Mouse (Mus musculus): ENCODE measurements at regions not wholly inside any gene's neighbourhood (a gene's known extent, or its start where the extent isn't known, plus 50 kb on each side); places are given as distances from the start of the nearest gene placed in this dataset.
A peak's percentile ranks its signal among the peaks of the same experiment; 100 is the strongest.

DNA sequence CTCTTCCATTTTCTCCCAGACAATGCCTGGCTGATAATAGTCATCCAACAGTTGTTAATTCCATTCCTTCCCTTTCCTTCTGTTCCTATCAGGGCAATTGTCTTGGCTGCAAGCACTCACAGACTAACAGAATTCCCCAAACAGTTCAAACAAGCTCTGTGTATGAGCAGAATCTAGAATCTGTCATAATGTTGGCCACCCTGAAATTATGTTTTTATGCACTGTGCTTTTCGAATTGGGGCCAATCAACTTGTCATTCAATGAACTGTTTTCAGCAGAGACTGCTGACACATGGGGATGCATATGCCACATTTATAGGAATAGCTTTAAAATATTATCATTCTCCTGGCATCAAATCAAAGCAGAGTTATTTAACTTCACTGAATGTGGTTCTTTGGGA, 235.8 kb upstream of the Tmtc4 start:
- Histone ChIP-seq H3K4me2 (no peak overlapping the region), H3K27ac (ENCODE audit: low read depth, low read length) (no peak overlapping the region), H3K9ac (ENCODE audit: low read length) (no peak overlapping the region), H3K4me3 (ENCODE audit: low read depth, low read length) (no peak overlapping the region), H3K27me3 (ENCODE audit: control insufficient read depth, insufficient read depth, low read length) (no peaks in the 10 kb centered on the region), H3K9me3 (ENCODE audit: control insufficient read depth, low read length) (no peaks in the 10 kb centered on the region), H3K36me3 (ENCODE audit: control insufficient read depth, insufficient read depth, low read length) (no peaks in the 10 kb centered on the region), H3K4me1 (ENCODE audit: control insufficient read depth, insufficient read depth, low read length) (no peaks in the 10 kb centered on the region)
- DNase-seq (ENCODE audit: low spot score, missing footprints), result no peak
- WGBS, result 85% methylated on average over 1 of the region's 1 CpGs
- no peak for ATAC-seq (ENCODE audit: low FRiP score)

DNA sequence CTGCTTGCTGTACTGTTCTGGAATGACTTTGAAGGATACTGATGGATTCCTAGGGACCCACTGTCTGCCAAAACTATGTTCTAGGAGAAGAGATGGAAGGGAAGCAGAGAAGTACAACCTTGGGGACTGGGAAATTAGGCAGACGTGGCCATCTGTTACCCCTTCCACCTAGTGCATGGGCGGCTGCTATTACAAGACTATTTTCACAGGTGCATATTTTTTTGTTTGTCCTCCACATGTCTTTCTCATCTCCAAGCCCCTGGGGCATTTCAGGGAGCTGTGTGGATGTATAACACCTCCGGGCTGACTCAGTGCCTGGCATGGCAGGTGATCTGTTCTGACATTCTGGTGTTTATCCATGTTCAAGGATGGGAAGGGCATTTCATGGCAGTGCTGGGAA, 226.4 kb upstream of the Tmtc4 start:
- 89% methylated on average over 3 of the region's 3 CpGs for WGBS
- Histone ChIP-seq H3K27me3 (ENCODE audit: control insufficient read depth, insufficient read depth, low read length) (no peaks in the 10 kb centered on the region), H3K4me2 (no peak overlapping the region), H3K27ac (ENCODE audit: low read depth, low read length) (no peak overlapping the region), H3K4me1 (ENCODE audit: control insufficient read depth, insufficient read depth, low read length) (no peaks in the 10 kb centered on the region), H3K9ac (ENCODE audit: low read length) (no peak overlapping the region), H3K36me3 (ENCODE audit: control insufficient read depth, insufficient read depth, low read length) (no peaks in the 10 kb centered on the region), H3K4me3 (ENCODE audit: low read depth, low read length) (no peak overlapping the region), H3K9me3 (ENCODE audit: control insufficient read depth, low read length) (no peaks in the 10 kb centered on the region)
- ATAC-seq (ENCODE audit: low FRiP score) (no peak), DNase-seq (ENCODE audit: low spot score, missing footprints) (no peak)

DNA sequence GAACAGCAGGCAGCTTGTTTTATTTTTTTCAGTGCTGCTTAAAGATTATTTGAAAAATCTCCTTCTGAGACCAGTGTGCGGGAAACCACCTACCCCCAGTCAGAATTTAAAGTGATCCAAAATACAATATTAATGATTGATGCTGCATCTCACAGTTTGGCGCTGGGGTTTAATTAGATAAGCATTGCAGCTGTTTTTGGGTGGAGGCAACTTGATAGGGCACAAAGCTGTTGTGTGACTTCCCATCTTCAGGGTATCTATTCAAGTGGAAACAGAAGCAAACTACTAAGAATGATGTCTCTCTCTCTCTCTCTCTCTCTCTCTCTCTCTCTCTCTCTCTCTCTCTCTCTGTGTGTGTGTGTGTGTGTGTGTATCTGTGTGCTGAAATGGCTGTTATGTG, 219.0 kb upstream of the Tmtc4 start:
- 82% methylated on average over 2 of the region's 2 CpGs for WGBS

DNA sequence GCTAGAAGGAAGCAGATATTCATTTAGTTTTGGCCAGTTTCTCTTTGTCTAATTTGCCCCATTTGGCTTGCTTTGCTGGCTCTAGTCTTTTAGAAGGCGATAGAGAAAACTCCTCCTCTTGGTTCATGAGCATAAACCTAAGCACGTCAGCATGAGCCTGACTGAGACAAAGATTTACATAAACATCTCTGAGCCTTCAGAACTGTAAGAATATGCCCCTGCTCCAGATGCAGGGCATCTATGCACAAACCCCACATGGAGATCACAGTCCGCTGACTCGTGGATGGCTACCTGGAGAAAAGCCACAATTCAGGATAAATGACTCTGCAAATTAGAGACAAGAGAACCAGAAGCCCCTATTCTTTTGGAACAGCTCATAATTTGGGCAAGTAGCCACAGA, 218.5 kb upstream of the Tmtc4 start:
- Histone ChIP-seq H3K9ac (ENCODE audit: low read length) (no peak overlapping the region), H3K9me3 (ENCODE audit: control insufficient read depth, low read length) (no peaks in the 10 kb centered on the region), H3K36me3 (ENCODE audit: control insufficient read depth, insufficient read depth, low read length) (no peaks in the 10 kb centered on the region), H3K4me2 (no peak overlapping the region), H3K27me3 (ENCODE audit: control insufficient read depth, insufficient read depth, low read length) (no peaks in the 10 kb centered on the region), H3K4me3 (ENCODE audit: low read depth, low read length) (no peak overlapping the region), H3K27ac (ENCODE audit: low read depth, low read length) (no peak overlapping the region), H3K4me1 (ENCODE audit: control insufficient read depth, insufficient read depth, low read length) (no peaks in the 10 kb centered on the region)
- DNase-seq (ENCODE audit: low spot score, missing footprints), result no peak
- no peak for ATAC-seq (ENCODE audit: low FRiP score)
- WGBS, result 79% methylated on average over 4 of the region's 4 CpGs

More for the DNA sequence above, 219.0 kb upstream of the Tmtc4 start:
- H3K27ac ChIP-seq (ENCODE audit: low read depth, low read length), result no peak overlapping the region
- H3K9me3 ChIP-seq (ENCODE audit: control insufficient read depth, low read length), result no peaks in the 10 kb centered on the region
- no peak overlapping the region for H3K4me2 ChIP-seq
- H3K36me3 ChIP-seq (ENCODE audit: control insufficient read depth, insufficient read depth, low read length), result no peaks in the 10 kb centered on the region
- H3K9ac ChIP-seq (ENCODE audit: low read length), result no peak overlapping the region
- H3K4me1 ChIP-seq (ENCODE audit: control insufficient read depth, insufficient read depth, low read length), result no peaks in the 10 kb centered on the region
- H3K27me3 ChIP-seq (ENCODE audit: control insufficient read depth, insufficient read depth, low read length), result no peaks in the 10 kb centered on the region
- ATAC-seq (ENCODE audit: low FRiP score) (no peak), DNase-seq (ENCODE audit: low spot score, missing footprints) (no peak)
- no peak overlapping the region for H3K4me3 ChIP-seq (ENCODE audit: low read depth, low read length)

DNA sequence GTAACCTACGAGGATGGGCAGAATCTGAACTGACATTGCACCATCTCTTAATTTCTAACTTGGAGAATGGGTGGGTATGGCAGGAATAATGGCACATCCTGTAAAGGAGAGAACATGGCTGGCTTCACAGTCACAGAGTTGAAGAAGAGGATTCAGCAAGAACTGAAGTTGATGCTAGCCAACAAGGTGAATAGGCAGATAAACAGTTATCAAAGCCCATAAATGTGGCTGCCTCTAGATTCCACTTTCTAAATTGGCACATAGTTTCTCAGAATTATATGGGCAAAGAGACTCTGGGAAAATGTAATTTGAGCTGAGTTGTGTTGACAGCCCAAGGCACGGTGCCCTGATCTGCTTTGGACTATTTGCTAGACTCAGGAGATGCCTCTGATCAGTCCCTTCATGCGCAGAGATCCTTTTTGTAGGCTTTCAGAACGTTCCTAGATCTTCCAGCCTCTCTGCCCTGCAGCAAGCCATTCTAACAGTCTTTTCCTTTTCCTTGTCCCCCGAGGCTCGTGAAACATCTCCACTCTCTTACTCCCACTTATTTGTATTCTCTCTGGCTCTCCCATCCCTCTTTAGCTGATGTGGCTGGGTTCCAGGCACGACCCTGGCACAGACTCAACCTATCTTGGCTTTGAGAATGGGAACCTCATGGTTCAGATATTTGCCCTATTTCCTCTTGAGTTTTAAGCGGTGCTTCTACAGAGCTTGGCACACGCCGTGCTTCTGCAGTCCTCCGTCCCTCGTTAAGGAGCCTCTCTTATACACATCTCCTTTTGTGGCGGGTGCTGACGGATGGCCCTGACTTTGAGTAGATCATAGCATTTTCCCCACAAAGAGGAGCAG, 217.8 kb upstream of the Tmtc4 start:
- H3K27me3 ChIP-seq (ENCODE audit: control insufficient read depth, insufficient read depth, low read length), result no peaks in the 10 kb centered on the region
- no peaks in the 10 kb centered on the region for H3K36me3 ChIP-seq (ENCODE audit: control insufficient read depth, insufficient read depth, low read length)
- H3K4me3 ChIP-seq (ENCODE audit: low read depth, low read length), result no peak overlapping the region
- ATAC-seq (ENCODE audit: low FRiP score), result no peak
- peak; percentile 77 for DNase-seq (ENCODE audit: low spot score, missing footprints)
- H3K4me2 ChIP-seq, result no peak overlapping the region
- no peaks in the 10 kb centered on the region for H3K4me1 ChIP-seq (ENCODE audit: control insufficient read depth, insufficient read depth, low read length)
- 84% methylated on average over 14 of the region's 14 CpGs for WGBS
- H3K27ac ChIP-seq (ENCODE audit: low read depth, low read length), result no peak overlapping the region
- H3K9ac ChIP-seq (ENCODE audit: low read length), result no peak overlapping the region
- no peaks in the 10 kb centered on the region for H3K9me3 ChIP-seq (ENCODE audit: control insufficient read depth, low read length)

DNA sequence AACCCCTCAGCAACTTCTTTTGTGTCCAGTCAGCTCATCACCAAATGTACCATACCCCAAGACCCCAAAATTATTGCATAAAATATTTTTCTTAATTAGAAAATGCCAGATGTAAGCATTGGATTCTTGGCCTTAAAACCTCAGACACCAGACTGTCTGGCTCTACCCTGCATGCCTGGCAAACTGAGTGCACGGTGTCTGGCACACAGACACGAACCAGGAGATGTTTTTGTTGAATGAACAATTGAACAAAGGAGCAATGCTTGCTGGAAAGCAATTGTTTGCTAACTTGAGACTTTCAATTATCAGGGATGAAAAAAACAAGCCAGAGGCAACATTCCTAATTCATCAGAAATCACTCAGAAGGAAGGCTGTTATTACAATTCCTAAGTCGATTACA, 215.3 kb upstream of the Tmtc4 start:
- ATAC-seq (ENCODE audit: low FRiP score) (no peak), DNase-seq (ENCODE audit: low spot score, missing footprints) (no peak)
- no peak overlapping the region for H3K4me3 ChIP-seq (ENCODE audit: low read depth, low read length)
- H3K4me1 ChIP-seq (ENCODE audit: control insufficient read depth, insufficient read depth, low read length), result no peaks in the 10 kb centered on the region
- H3K27ac ChIP-seq (ENCODE audit: low read depth, low read length), result no peak overlapping the region
- H3K4me2 ChIP-seq, result no peak overlapping the region
- H3K27me3 ChIP-seq (ENCODE audit: control insufficient read depth, insufficient read depth, low read length), result no peaks in the 10 kb centered on the region
- H3K36me3 ChIP-seq (ENCODE audit: control insufficient read depth, insufficient read depth, low read length), result no peaks in the 10 kb centered on the region
- WGBS, result 60% methylated on average over 3 of the region's 3 CpGs
- H3K9me3 ChIP-seq (ENCODE audit: control insufficient read depth, low read length), result no peaks in the 10 kb centered on the region
- no peak overlapping the region for H3K9ac ChIP-seq (ENCODE audit: low read length)

DNA sequence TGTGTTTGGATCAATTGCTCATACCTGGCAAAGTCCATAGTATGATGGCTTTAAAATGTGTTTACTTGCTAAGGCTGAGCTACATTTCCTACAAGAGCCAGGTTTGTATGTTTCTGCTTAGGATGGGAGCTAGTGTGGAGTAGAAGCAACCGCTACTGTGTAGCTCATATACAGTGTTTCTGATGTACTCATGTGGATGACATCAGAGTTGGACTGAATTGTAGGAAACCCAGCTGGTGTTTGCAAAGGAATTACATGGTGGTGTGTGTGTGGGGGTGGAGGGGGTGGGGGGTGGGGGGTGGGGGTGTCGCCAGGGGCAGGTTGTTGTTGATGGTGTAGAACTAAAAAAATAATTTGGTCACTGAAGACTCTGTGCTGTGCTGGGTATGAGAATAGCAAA, 208.7 kb upstream of the Tmtc4 start:
- no peak overlapping the region for H3K4me3 ChIP-seq (ENCODE audit: low read depth, low read length)
- H3K27me3 ChIP-seq (ENCODE audit: control insufficient read depth, insufficient read depth, low read length), result no peaks in the 10 kb centered on the region
- no peaks in the 10 kb centered on the region for H3K9me3 ChIP-seq (ENCODE audit: control insufficient read depth, low read length)
- H3K36me3 ChIP-seq (ENCODE audit: control insufficient read depth, insufficient read depth, low read length), result no peaks in the 10 kb centered on the region
- H3K4me1 ChIP-seq (ENCODE audit: control insufficient read depth, insufficient read depth, low read length), result no peaks in the 10 kb centered on the region
- no peak overlapping the region for H3K9ac ChIP-seq (ENCODE audit: low read length)
- no peak for ATAC-seq (ENCODE audit: low FRiP score)
- no peak overlapping the region for H3K27ac ChIP-seq (ENCODE audit: low read depth, low read length)
- no peak overlapping the region for H3K4me2 ChIP-seq
- no peak for DNase-seq (ENCODE audit: low spot score, missing footprints)
- WGBS, result 84% methylated on average over 2 of the region's 2 CpGs

DNA sequence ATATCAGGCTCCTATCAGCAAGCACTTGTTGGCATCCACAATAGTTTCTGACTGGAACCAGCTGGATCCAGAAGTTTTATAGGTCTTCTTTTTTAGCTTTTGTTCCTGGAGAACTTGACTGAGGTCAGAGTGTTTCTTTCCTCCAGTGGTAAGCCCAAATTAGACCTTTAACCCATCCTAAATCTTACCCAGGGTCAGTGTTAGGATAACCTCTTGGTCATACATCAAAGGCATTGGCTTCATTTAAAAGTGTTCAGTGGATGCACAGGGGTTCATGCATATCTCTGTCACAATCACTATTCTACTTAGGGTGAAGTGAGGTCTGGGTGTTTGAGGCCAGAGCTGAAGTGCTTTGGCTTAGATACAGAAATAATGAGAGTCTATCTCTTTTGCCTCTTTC, 206.9 kb upstream of the Tmtc4 start:
- no peak for ATAC-seq (ENCODE audit: low FRiP score)
- no peaks in the 10 kb centered on the region for H3K36me3 ChIP-seq (ENCODE audit: control insufficient read depth, insufficient read depth, low read length)
- H3K27me3 ChIP-seq (ENCODE audit: control insufficient read depth, insufficient read depth, low read length), result no peaks in the 10 kb centered on the region
- H3K27ac ChIP-seq (ENCODE audit: low read depth, low read length), result no peak overlapping the region
- H3K4me2 ChIP-seq, result no peak overlapping the region
- no peak overlapping the region for H3K4me3 ChIP-seq (ENCODE audit: low read depth, low read length)
- H3K9ac ChIP-seq (ENCODE audit: low read length), result no peak overlapping the region
- H3K9me3 ChIP-seq (ENCODE audit: control insufficient read depth, low read length), result no peaks in the 10 kb centered on the region
- peak; percentile 69 for DNase-seq (ENCODE audit: low spot score, missing footprints)
- H3K4me1 ChIP-seq (ENCODE audit: control insufficient read depth, insufficient read depth, low read length), result no peaks in the 10 kb centered on the region

DNA sequence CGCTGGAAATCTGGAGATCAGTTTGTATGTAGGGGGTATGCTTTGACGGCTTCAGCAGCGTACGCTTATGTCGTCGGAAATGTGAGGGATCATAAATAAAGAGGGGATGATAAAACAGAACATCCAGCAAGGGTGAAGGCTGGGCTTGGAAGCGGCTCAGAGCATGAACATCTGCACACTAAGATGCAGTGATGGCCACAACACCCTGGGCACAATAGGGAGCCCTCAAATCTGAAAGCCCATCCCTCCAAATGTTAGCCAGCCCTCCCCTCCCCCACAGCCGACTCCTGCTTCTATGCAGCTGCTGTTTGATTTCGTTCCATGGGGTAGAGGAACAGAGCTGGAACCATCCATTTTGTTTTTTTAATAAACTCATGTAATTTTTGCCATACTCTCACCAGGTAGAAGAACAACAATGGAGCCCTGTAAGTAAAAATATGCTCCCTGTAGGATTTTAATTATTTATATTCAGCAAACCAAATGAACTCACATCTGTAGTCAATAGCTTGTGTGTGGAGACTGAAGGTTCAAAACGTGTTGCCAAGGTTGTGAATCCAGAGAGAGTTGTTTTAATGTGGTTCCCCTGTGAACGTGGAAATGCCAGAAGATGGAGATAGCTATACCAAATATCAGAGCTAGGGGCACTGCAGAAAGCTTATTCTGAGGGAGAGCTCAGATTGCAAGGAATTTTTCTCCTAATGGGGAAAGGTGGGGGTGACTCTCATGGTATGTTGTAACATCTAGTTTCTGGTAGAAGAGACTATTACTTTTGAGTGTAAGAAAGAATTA, 203.6 kb upstream of the Tmtc4 start:
- no peaks in the 10 kb centered on the region for H3K4me1 ChIP-seq (ENCODE audit: control insufficient read depth, insufficient read depth, low read length)
- H3K27ac ChIP-seq (ENCODE audit: low read depth, low read length), result no peak overlapping the region
- H3K4me3 ChIP-seq (ENCODE audit: low read depth, low read length), result no peak overlapping the region
- no peaks in the 10 kb centered on the region for H3K27me3 ChIP-seq (ENCODE audit: control insufficient read depth, insufficient read depth, low read length)
- H3K9me3 ChIP-seq (ENCODE audit: control insufficient read depth, low read length), result no peaks in the 10 kb centered on the region
- DNase-seq (ENCODE audit: low spot score, missing footprints), result peak; percentile 82
- H3K36me3 ChIP-seq (ENCODE audit: control insufficient read depth, insufficient read depth, low read length), result no peaks in the 10 kb centered on the region
- H3K4me2 ChIP-seq, result no peak overlapping the region
- no peak overlapping the region for H3K9ac ChIP-seq (ENCODE audit: low read length)
- ATAC-seq (ENCODE audit: low FRiP score), result peak; percentile 52
- WGBS, result 70% methylated on average over 11 of the region's 11 CpGs

Measured in midbrain, embryonic 11.5 days (tissue).